Mouse (Mus musculus): Measurements from ENCODE around the gene Amd1. TPM values are rescaled to one million over a fixed set of nuclear protein-coding genes. Genes with fewer than 3 reads are reported as not detected.
"Not testable (repeated sequence)": the region's sequence is repeated elsewhere in the genome, so short reads cannot be mapped to it uniquely, and the experiment has no call there.

Gene Amd1
- polyA plus RNA-seq, 1 experiment = 18.8 TPM

GRCm38 (mm10) chr10:40316841-40317585, 15.0 kb upstream of the Amd1 start:
- H3K36me3 ChIP-seq (ENCODE audit: control insufficient read depth, insufficient read depth, low read length) = no peaks in the 10 kb centered on the region
- no peaks in the 10 kb centered on the region for H3K27me3 ChIP-seq (ENCODE audit: control insufficient read depth, insufficient read depth, low read length)
- no peaks in the 10 kb centered on the region for H3K4me1 ChIP-seq (ENCODE audit: control insufficient read depth, insufficient read depth, low read length)
- no peak overlapping the region for H3K4me3 ChIP-seq (ENCODE audit: control insufficient read depth, low read depth, low read length)
- H3K27ac ChIP-seq (ENCODE audit: control insufficient read depth, insufficient read depth, low read depth, low read length) = no peak overlapping the region
- TF ChIP-seq CTCF (IDR thresholded peaks at IDR 0.05; ENCODE audit: control insufficient read depth, insufficient read depth, insufficient replicate concordance, low read depth, low read length) (no peak), POLR2A (IDR thresholded peaks at IDR 0.05; ENCODE audit: control insufficient read depth, low read depth, low read length) (no peak)

GRCm38 (mm10) chr10:40312781-40313180, 10.8 kb upstream of the Amd1 start:
- H3K4me3 ChIP-seq (ENCODE audit: control insufficient read depth, low read depth, low read length) = no peak overlapping the region
- no peak for TF ChIP-seq POLR2A (IDR thresholded peaks at IDR 0.05; ENCODE audit: control insufficient read depth, low read depth, low read length)
- H3K4me1 ChIP-seq (ENCODE audit: control insufficient read depth, insufficient read depth, low read length) = no peaks in the 10 kb centered on the region
- no peak overlapping the region for H3K27ac ChIP-seq (ENCODE audit: control insufficient read depth, insufficient read depth, low read depth, low read length)
- no peaks in the 10 kb centered on the region for H3K27me3 ChIP-seq (ENCODE audit: control insufficient read depth, insufficient read depth, low read length)
- H3K36me3 ChIP-seq (ENCODE audit: control insufficient read depth, insufficient read depth, low read length) = no peaks in the 10 kb centered on the region

- Histone ChIP-seq H3K36me3 (ENCODE audit: control insufficient read depth, insufficient read depth, low read length) (no peaks in the 10 kb centered on the region), H3K4me3 (ENCODE audit: control insufficient read depth, low read depth, low read length) (no peak overlapping the region), H3K4me1 (ENCODE audit: control insufficient read depth, insufficient read depth, low read length) (no peaks in the 10 kb centered on the region), H3K27me3 (ENCODE audit: control insufficient read depth, insufficient read depth, low read length) (no peaks in the 10 kb centered on the region), H3K27ac (ENCODE audit: control insufficient read depth, insufficient read depth, low read depth, low read length) (no peak overlapping the region)
- TF ChIP-seq POLR2A (IDR thresholded peaks at IDR 0.05; ENCODE audit: control insufficient read depth, low read depth, low read length) (no peak), CTCF (IDR thresholded peaks at IDR 0.05; ENCODE audit: control insufficient read depth, insufficient read depth, insufficient replicate concordance, low read depth, low read length) (no peak)
Observed at GRCm38 (mm10) chr10:40309884-40310635, 8.1 kb upstream of the Amd1 start.

GRCm38 (mm10) chr10:40307826-40308583, 6.0 kb upstream of the Amd1 start:
- no peaks in the 10 kb centered on the region for H3K36me3 ChIP-seq (ENCODE audit: control insufficient read depth, insufficient read depth, low read length)
- H3K4me3 ChIP-seq (ENCODE audit: control insufficient read depth, low read depth, low read length) = no peak overlapping the region
- no peak overlapping the region for H3K27ac ChIP-seq (ENCODE audit: control insufficient read depth, insufficient read depth, low read depth, low read length)
- TF ChIP-seq CTCF (IDR thresholded peaks at IDR 0.05; ENCODE audit: control insufficient read depth, insufficient read depth, insufficient replicate concordance, low read depth, low read length) (no peak), POLR2A (IDR thresholded peaks at IDR 0.05; ENCODE audit: control insufficient read depth, low read depth, low read length) (no peak)
- H3K27me3 ChIP-seq (ENCODE audit: control insufficient read depth, insufficient read depth, low read length) = no peaks in the 10 kb centered on the region
- no peaks in the 10 kb centered on the region for H3K4me1 ChIP-seq (ENCODE audit: control insufficient read depth, insufficient read depth, low read length)

DNA sequence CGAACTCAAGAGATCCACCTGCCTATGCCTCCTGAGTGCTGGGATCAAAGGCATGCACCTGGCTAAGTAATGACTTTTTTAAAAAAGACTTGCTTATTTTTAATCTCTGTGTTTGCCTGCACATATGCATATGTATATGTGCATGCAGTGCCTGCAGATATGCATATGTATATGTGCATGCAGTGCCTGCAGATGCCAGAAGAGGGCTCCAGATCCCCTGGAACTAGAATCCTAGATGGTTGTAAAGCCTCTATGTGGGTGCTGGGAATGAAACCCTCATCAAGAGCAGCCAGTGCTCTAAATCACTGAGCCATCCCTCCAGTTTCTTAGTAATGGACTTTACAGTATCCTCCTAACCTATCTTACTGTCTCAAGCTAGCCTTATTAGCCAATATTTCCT, 4.0 kb upstream of the Amd1 start:
- Histone ChIP-seq H3K27ac (ENCODE audit: control insufficient read depth, insufficient read depth, low read depth, low read length) (no peak overlapping the region), H3K4me1 (ENCODE audit: control insufficient read depth, insufficient read depth, low read length) (peaks cover 3% of the 10 kb centered on the region), H3K4me3 (ENCODE audit: control insufficient read depth, low read depth, low read length) (no peak overlapping the region), H3K27me3 (ENCODE audit: control insufficient read depth, insufficient read depth, low read length) (no peaks in the 10 kb centered on the region), H3K36me3 (ENCODE audit: control insufficient read depth, insufficient read depth, low read length) (no peaks in the 10 kb centered on the region)
- no peak for TF ChIP-seq CTCF (IDR thresholded peaks at IDR 0.05; ENCODE audit: control insufficient read depth, insufficient read depth, insufficient replicate concordance, low read depth, low read length)
- no peak for TF ChIP-seq POLR2A (IDR thresholded peaks at IDR 0.05; ENCODE audit: control insufficient read depth, low read depth, low read length)

DNA sequence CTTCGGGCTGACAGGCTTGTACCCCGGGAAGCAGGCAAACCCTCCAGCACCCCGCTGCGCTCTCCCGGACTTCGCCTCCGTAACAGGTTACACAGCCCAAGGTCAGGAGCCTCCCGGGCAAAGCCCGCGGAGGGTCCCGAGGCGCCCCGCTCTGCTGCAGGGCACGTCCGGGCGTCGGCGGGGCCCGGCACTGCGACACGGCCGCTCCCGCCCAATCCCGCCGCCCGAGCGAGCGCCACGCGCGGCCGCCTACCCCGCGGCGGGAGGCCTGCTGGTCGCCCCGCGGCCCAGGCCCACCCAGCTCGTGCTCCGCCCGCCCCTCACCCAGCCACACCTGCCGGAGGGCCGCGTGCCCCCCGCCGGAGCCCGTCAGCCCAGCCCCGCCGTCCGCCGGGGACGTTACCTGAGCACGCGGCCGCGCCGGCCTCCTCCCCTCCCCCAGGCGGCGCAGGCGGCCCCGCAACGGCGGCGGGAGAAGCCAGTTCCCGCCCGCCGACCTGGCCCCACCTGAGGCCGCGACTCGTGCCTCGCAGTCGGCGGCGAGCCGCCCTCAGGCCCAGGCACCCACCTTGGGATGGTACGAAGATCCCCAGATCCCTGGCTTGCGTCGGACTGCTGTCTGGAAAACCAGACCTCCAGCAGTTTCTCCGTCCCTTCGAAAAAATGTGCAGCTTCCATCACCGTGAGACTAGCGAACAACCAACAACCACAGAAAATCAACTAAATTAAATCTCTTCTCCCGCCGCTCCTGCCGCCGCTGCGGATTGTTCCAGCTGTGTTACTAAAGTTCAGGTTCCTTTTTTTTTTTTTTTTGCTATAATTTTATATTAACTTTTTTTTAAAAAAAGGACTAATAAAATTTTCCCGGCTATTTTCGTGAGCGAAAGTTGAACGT, 558 bp downstream of the Amd1 start:
- not testable (repeated sequence) for H3K4me1 ChIP-seq (ENCODE audit: control insufficient read depth, insufficient read depth, low read length); H3K36me3 ChIP-seq (ENCODE audit: control insufficient read depth, insufficient read depth, low read length); H3K27me3 ChIP-seq (ENCODE audit: control insufficient read depth, insufficient read depth, low read length)
- TF ChIP-seq POLR2A (IDR thresholded peaks at IDR 0.05; ENCODE audit: control insufficient read depth, low read depth, low read length) = peak; percentile 77
- H3K4me3 ChIP-seq (ENCODE audit: control insufficient read depth, low read depth, low read length) = peak overlapping the region; percentile 93
- peak overlapping the region; percentile 88 for H3K27ac ChIP-seq (ENCODE audit: control insufficient read depth, insufficient read depth, low read depth, low read length)
